Mouse (Mus musculus) heart, embryonic 10.5 days (tissue): Measurements from ENCODE around the gene Ttll3. TPM values are rescaled to one million over a fixed set of nuclear protein-coding genes. Genes with fewer than 3 reads are reported as not detected.

Experiments
- DNase-seq: peaks from one replicate; pipeline ENCODE4 v3.0.0-alpha.2; 2017; ENCODE audit warnings: low spot score
- H3K27ac ChIP-seq: fragments of 300-500 bp; sonication (generic); 2 replicates; pipeline ENCODE4 v1.5.1; 2016; ENCODE audit warnings: mild to moderate bottlenecking
- H3K27me3 ChIP-seq: fragments of 300-500 bp; sonication (generic); 2 replicates; pipeline ENCODE4 v1.6.1; 2016; ENCODE audit warnings: mild to moderate bottlenecking; ENCODE audit not compliant: poor library complexity, insufficient read depth, severe bottlenecking
- H3K36me3 ChIP-seq: fragments of 300-500 bp; sonication (generic); 2 replicates; pipeline ENCODE4 v1.6.1; 2016; ENCODE audit warnings: mild to moderate bottlenecking, moderate library complexity
- H3K4me1 ChIP-seq: fragments of 300-500 bp; sonication (generic); 2 replicates; pipeline ENCODE4 v1.6.1; 2016; ENCODE audit warnings: mild to moderate bottlenecking
- H3K4me3 ChIP-seq: fragments of 300-500 bp; sonication (generic); 2 replicates; pipeline ENCODE4 v1.5.1; 2016; ENCODE audit warnings: mild to moderate bottlenecking, moderate library complexity
- H3K9me3 ChIP-seq: fragments of 300-500 bp; sonication (generic); 2 replicates; pipeline ENCODE4 v1.6.1; 2016; ENCODE audit warnings: mild to moderate bottlenecking, moderate library complexity
- WGBS: fragments of 180-500 bp; shearing (Covaris S2); methylation state at CpG from one replicate; pipeline ENCODE4 v1.1.7; 2016; 5-methylcytosine and 5-hydroxymethylcytosine counted together
- microRNA-seq: library from miRNA; unstranded; fragments of <30 nt; microRNA quantifications from one replicate; pipeline ENCODE4, GENCODE M21; 2017
- polyA plus RNA-seq: library from polyadenylated mRNA; unstranded; fragments of >200 nt; fragmentation: Nextera tagmentation; extraction: Ambion mirVana; gene quantifications from 2 replicates; pipeline ENCODE4 v1.2.1, GENCODE M21; 2016

Gene Ttll3
- polyA plus RNA-seq, 1 experiment from 2014 or later, result 2.5 TPM

DNA sequence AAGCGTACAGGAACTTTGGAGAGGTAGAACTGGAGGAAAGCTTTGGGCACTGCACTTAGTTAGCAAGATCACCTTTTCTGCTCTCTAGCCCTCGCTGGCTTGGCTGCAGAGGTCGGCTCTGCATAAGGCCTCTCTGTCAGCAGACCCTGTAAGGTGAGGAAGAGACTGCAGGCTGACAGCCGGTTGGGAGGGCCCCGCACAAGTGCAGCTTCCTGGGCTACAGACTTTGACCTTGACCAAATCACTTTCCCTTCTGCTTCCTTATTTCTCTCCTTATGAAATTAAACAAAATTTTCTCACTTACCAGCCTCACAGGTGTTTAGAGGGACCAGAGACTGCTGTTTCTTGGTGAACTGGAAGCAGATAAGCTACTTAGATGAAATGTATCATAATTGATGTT lies 65.9 kb downstream of the Ttll3 start:
- Histone ChIP-seq H3K36me3 (no peaks in the 10 kb centered on the region), H3K4me3 (no peak overlapping the region), H3K9me3 (no peaks in the 10 kb centered on the region), H3K27me3 (peaks cover 9% of the 10 kb centered on the region; the same call in 1 of the 2 replicates), H3K27ac (no peak overlapping the region), H3K4me1 (peaks cover 11% of the 10 kb centered on the region; the same call in 1 of the 2 replicates)
- DNase-seq, result no peak
- 48% methylated on average over 5 of the region's 5 CpGs for WGBS

GRCm38 (mm10) chr6:113457952-113458534 lies 69.0 kb downstream of the Ttll3 start, which contains the start of gene Il17re:
Gene Il17re, plus strand, starts transcription at chr6:113458484.
- Histone ChIP-seq H3K27me3 (peaks cover 9% of the 10 kb centered on the region; the same call in 1 of the 2 replicates), H3K36me3 (no peaks in the 10 kb centered on the region), H3K4me1 (peaks cover 11% of the 10 kb centered on the region; the same call in 1 of the 2 replicates), H3K4me3 (no peak within 1 kb of the TSS), H3K9me3 (no peaks in the 10 kb centered on the region), H3K27ac (no peak within 1 kb of the TSS)
- WGBS, result 66% methylated on average over 10 of the region's 10 CpGs
- DNase-seq, result no peak

DNA sequence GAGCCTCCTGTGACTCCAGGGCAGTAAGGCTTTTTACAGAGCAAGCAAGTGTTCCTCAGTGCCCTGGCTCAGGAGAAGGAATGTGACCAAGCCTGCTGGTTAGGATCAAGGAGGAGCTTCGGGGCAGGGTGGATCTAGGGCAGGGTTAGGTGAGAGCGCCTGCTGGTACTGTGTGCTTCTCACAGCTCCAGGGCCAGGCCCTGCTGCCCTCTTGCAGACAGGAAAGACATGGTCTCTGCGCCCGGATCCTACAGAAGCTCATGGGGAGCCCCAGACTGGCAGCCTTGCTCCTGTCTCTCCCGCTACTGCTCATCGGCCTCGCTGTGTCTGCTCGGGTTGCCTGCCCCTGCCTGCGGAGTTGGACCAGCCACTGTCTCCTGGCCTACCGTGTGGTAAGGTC lies 69.6 kb downstream of the Ttll3 start:
- peaks cover 9% of the 10 kb centered on the region; the same call in 1 of the 2 replicates for H3K27me3 ChIP-seq
- 47% methylated on average over 10 of the region's 10 CpGs for WGBS
- no peak overlapping the region for H3K27ac ChIP-seq
- H3K36me3 ChIP-seq, result no peaks in the 10 kb centered on the region
- H3K4me1 ChIP-seq, result peaks cover 11% of the 10 kb centered on the region; the same call in 1 of the 2 replicates
- no peaks in the 10 kb centered on the region for H3K9me3 ChIP-seq
- DNase-seq, result no peak
- H3K4me3 ChIP-seq, result no peak overlapping the region

GRCm38 (mm10) chr6:113464040-113464439 lies 75.0 kb downstream of the Ttll3 start:
- WGBS, result 71% methylated on average over 7 of the region's 7 CpGs
- H3K4me1 ChIP-seq, result peaks cover 2% of the 10 kb centered on the region
- no peak for DNase-seq
- no peak overlapping the region for H3K27ac ChIP-seq
- no peaks in the 10 kb centered on the region for H3K9me3 ChIP-seq
- no peaks in the 10 kb centered on the region for H3K36me3 ChIP-seq
- H3K4me3 ChIP-seq, result no peak overlapping the region
- H3K27me3 ChIP-seq, result peaks cover 41% of the 10 kb centered on the region; the same call in 1 of the 2 replicates

Small RNA genes lying within 50 kb of the gene (microRNA-seq; reads per million reads assigned to microRNA genes)
- not detected for gene Gm24387

Other genes with a start within 250 kb of the Ttll3 start
- 0.49 and 1.0 TPM in 2 replicates for gene Lhfpl4, start 193.9 kb upstream of the Ttll3 start, polyA plus RNA-seq
- gene Mtmr14, start 151.4 kb upstream of the Ttll3 start, polyA plus RNA-seq, result 29.7 and 36.6 TPM in 2 replicates
- 0.05 TPM in 1 of 2 replicates, not detected in the other for gene Cpne9, start 107.0 kb upstream of the Ttll3 start, polyA plus RNA-seq
- 15.0 and 17.7 TPM in 2 replicates for gene Brpf1, start 82.1 kb upstream of the Ttll3 start, polyA plus RNA-seq
- 13.6 and 15.9 TPM in 2 replicates for gene Ogg1, start 62.3 kb upstream of the Ttll3 start, polyA plus RNA-seq
- gene Camk1, start 45.3 kb upstream of the Ttll3 start, polyA plus RNA-seq, result 82.7 and 89.2 TPM in 2 replicates
- gene Tada3, start 11.4 kb upstream of the Ttll3 start, polyA plus RNA-seq, result 46.7 TPM in 2 replicates
- gene Arpc4, start 11.1 kb upstream of the Ttll3 start, polyA plus RNA-seq, result 330 and 356 TPM in 2 replicates
- 23.4 and 26.1 TPM in 2 replicates for gene Rpusd3, start 30.1 kb downstream of the Ttll3 start, polyA plus RNA-seq
- 0.10 TPM in 1 of 2 replicates, not detected in the other for gene Cidec, start 46.5 kb downstream of the Ttll3 start, polyA plus RNA-seq
- gene Jagn1, start 53.3 kb downstream of the Ttll3 start, polyA plus RNA-seq, result 79.5 and 89.1 TPM in 2 replicates
- 1.9 and 3.6 TPM in 2 replicates for gene Il17re, start 69.2 kb downstream of the Ttll3 start, polyA plus RNA-seq
- gene Il17rc, start 82.2 kb downstream of the Ttll3 start, polyA plus RNA-seq, result 4.3 and 4.5 TPM in 2 replicates
- 42.1 and 57.8 TPM in 2 replicates for gene Creld1, start 94.0 kb downstream of the Ttll3 start, polyA plus RNA-seq
- gene Prrt3, start 112.7 kb downstream of the Ttll3 start, polyA plus RNA-seq, result 0.32 and 0.41 TPM in 2 replicates
- 88.0 and 90.2 TPM in 2 replicates for gene Emc3, start 142.4 kb downstream of the Ttll3 start, polyA plus RNA-seq
- gene Fancd2, start 142.4 kb downstream of the Ttll3 start, polyA plus RNA-seq, result 12.6 and 13.9 TPM in 2 replicates
- 0.16 and 0.38 TPM in 2 replicates for gene Fancd2os, start 211.5 kb downstream of the Ttll3 start, polyA plus RNA-seq
- 170 and 197 TPM in 2 replicates for gene Brk1, start 215.5 kb downstream of the Ttll3 start, polyA plus RNA-seq
- gene Vhl, start 234.7 kb downstream of the Ttll3 start, polyA plus RNA-seq, result 32.3 and 34.2 TPM in 2 replicates
- gene Irak2, start 249.2 kb downstream of the Ttll3 start, polyA plus RNA-seq, result 12.5 TPM in 2 replicates